Mouse (Mus musculus): ENCODE data around the gene Abhd4.

Abhd4 gene

DNA sequence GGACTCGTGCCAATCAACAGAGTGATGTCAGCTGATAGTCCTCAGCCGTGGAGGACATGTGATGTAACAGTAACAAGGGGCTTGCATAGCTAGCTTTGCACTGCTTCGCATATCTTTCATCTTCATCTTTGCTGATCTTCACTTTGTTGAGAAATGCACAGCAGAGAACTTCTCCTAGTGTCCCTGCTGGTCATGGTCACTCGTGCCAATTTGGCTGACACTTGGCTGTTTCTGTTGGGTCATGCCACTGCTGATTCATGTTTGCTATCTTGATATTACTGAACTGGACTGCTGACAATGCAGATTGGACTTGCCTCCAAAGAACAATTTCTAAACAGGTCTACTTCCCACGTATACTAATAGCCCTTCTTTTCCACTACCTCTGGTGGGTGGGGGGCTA lies 46.1 kb downstream of the Abhd4 start:
- DNase-seq, result no peak

DNA sequence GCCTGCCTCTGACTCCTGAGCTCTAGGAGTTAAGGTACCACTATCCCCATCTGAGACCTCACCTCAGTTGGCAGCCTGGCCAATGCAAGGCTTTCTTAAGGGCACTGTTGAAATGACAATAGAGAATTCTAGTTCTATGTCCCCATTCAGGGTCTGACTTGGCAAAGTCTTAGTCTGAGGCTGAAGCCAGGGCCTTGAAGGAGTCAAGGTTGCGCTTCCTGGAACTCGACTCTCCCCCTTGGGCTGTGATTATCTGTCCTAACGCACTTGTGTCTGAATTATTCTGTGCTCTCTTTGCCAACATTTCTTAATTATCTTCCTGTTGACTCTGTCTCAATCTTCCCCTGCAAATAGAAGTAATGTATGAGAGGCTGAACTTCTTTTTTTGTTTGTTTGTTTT lies 46.7 kb downstream of the Abhd4 start:
- DNase-seq, result no peak

DNA sequence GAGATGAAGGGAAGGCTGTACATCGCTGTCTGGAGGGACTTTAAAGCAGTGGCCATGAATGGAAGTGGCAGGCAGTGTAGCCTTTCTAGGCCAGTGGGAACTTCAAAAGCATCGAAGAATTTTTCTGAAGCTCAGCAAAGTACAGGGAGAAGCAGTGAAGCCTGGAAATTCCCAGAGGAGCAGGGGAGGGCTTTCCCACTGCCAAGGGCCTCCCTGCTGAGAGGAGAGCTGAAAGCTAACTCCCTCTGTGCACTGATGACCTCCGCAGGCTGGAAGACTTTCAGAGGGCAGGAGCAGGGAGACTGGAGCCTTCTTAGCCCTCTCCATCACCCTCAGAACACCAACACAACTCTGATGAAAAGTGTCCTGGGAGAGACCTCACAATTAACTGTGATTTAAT lies 57.8 kb downstream of the Abhd4 start:
- DNase-seq, result no peak
